Mouse (Mus musculus) lung, postnatal 0 days (tissue): Measurements from ENCODE around the gene Krt78. TPM values are rescaled to one million over a fixed set of nuclear protein-coding genes. Genes with fewer than 3 reads are reported as not detected.

Experiments used
- ATAC-seq: fragments of 200-750 bp; cut with Nextera tagmentation; 2 replicates; pipeline ENCODE4 v1.8.0; 2017; ENCODE audit warnings: moderate library complexity
- DNase-seq: peaks from one replicate; pipeline ENCODE4 v3.0.0-alpha.2; 2016; ENCODE audit warnings: low spot score
- H3K27ac ChIP-seq: fragments of 300-500 bp; sonication (generic); 2 replicates; pipeline ENCODE4 v1.5.1; 2014; ENCODE audit warnings: antibody characterized with exemption, mild to moderate bottlenecking, low read length, mixed read lengths
- H3K27me3 ChIP-seq: fragments of 300-500 bp; sonication (generic); replicated peaks from 2 replicates; pipeline ENCODE4 v1.6.1; 2014; ENCODE audit warnings: low read length, mixed read lengths; ENCODE audit not compliant: insufficient read depth
- H3K36me3 ChIP-seq: fragments of 300-500 bp; sonication (generic); 2 replicates; pipeline ENCODE4 v1.6.1; 2014; ENCODE audit warnings: low read length, mixed read lengths; ENCODE audit not compliant: insufficient read depth
- H3K4me1 ChIP-seq: fragments of 300-500 bp; sonication (generic); 2 replicates; pipeline ENCODE4 v1.6.1; 2014; ENCODE audit warnings: antibody characterized with exemption, low read depth, low read length, mixed read lengths; ENCODE audit not compliant: insufficient read depth
- H3K4me2 ChIP-seq: fragments of 300-500 bp; sonication (generic); replicated peaks from 2 replicates; pipeline ENCODE4 v1.6.1; 2014; ENCODE audit warnings: low read depth, mild to moderate bottlenecking, low read length, moderate library complexity, mixed read lengths
- H3K4me3 ChIP-seq: fragments of 300-500 bp; sonication (generic); 2 replicates; pipeline ENCODE4 v1.5.1; 2014; ENCODE audit warnings: low read depth, low read length
- H3K9ac ChIP-seq: fragments of 300-500 bp; sonication (generic); replicated peaks from 2 replicates; pipeline ENCODE4 v1.6.1; 2014; ENCODE audit warnings: low read depth, mild to moderate bottlenecking
- H3K9me3 ChIP-seq: fragments of 300-500 bp; sonication (generic); 2 replicates; pipeline ENCODE4 v1.6.1; 2016; ENCODE audit warnings: low read length, mixed read lengths
- CTCF ChIP-seq: IDR thresholded peaks from 2 replicates; pipeline ENCODE4 v1.5.1; 2016; ENCODE audit warnings: antibody characterized with exemption, mild to moderate bottlenecking
- EP300 ChIP-seq: IDR thresholded peaks from 2 replicates; pipeline ENCODE4 v1.6.1; 2016; ENCODE audit warnings: antibody characterized with exemption, mild to moderate bottlenecking, control low read depth
- WGBS: fragments of 180-500 bp; shearing (Covaris S2); extraction: QIAGEN DNeasy Blood & Tissue Kit; methylation state at CpG from one replicate; pipeline ENCODE4 v1.1.7; 2014; 5-methylcytosine and 5-hydroxymethylcytosine counted together
- polyA plus RNA-seq: library from polyadenylated mRNA; unstranded; fragments of >200 nt; fragmentation: Nextera tagmentation; extraction: Ambion mirVana; gene quantifications from 2 replicates; pipeline ENCODE4 v1.2.1, GENCODE M21; 2015

Gene Krt78
- polyA plus RNA-seq, 1 experiment from 2014 or later = 0.08 TPM

DNA sequence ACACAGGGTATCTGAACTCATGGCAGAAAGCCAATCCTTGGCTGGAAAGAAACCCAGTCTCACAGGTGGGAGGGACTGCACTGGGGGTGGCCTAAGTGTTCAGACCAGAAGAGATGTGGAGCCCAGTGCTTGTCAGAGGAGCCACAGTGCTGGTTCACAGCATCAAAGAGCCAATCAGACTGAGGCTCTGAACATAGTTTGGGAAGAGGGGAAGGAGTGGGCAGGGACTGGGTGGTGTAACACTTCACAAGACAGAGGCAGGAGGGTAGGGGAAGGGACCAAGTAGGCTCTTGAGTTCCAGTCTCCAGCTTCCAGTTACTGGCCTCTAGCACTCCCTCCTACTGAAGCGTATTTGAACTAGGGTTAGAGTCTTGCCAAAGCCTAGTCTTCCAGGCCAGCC, 8.7 kb downstream of the Krt78 start:
- no peaks in the 10 kb centered on the region for H3K9me3 ChIP-seq
- no peak overlapping the region for H3K27ac ChIP-seq
- DNase-seq = no peak
- H3K36me3 ChIP-seq = no peaks in the 10 kb centered on the region
- ATAC-seq = 0 out of 2 replicates have a peak, but pooled peaks have one; percentile 33
- no peak overlapping the region for H3K9ac ChIP-seq
- no peak overlapping the region for H3K4me2 ChIP-seq
- no peaks in the 10 kb centered on the region for H3K4me1 ChIP-seq
- no peak overlapping the region for H3K4me3 ChIP-seq
- TF ChIP-seq CTCF (no peak), EP300 (no peak)
- H3K27me3 ChIP-seq = no peaks in the 10 kb centered on the region
- WGBS = 88% methylated on average over 1 of the region's 1 CpGs

- H3K36me3 ChIP-seq = no peaks in the 10 kb centered on the region
- H3K4me3 ChIP-seq = no peak overlapping the region
- TF ChIP-seq EP300 (0 out of 2 replicates have a peak, but pooled peaks have one; percentile 18), CTCF (no peak)
- no peak overlapping the region for H3K4me2 ChIP-seq
- H3K4me1 ChIP-seq = no peaks in the 10 kb centered on the region
- H3K9me3 ChIP-seq = no peaks in the 10 kb centered on the region
- peak; percentile 57 for DNase-seq
- no peaks in the 10 kb centered on the region for H3K27me3 ChIP-seq
- no peak overlapping the region for H3K27ac ChIP-seq
- 40% methylated on average over 8 of the region's 8 CpGs for whole genome bisulfite sequencing
- H3K9ac ChIP-seq = no peak overlapping the region
- peak; percentile 74 for ATAC-seq
Observed at GRCm38 (mm10) chr15:101941948-101942347, 12.1 kb downstream of the Krt78 start.

- Histone ChIP-seq H3K9ac (no peak within 1 kb of the TSS), H3K4me3 (no peak within 1 kb of the TSS), H3K36me3 (no peaks in the 10 kb centered on the region), H3K27me3 (no peaks in the 10 kb centered on the region), H3K9me3 (no peaks in the 10 kb centered on the region), H3K4me1 (no peaks in the 10 kb centered on the region), H3K4me2 (no peak within 1 kb of the TSS), H3K27ac (no peak within 1 kb of the TSS)
- ATAC-seq = no peak
- 52% methylated on average over 3 of the region's 6 CpGs for WGBS
- no peak for TF ChIP-seq EP300
- no peak for TF ChIP-seq CTCF
- DNase-seq = no peak
Observed at GRCm38 (mm10) chr15:101940274-101940829, 13.7 kb downstream of the Krt78 start, which contains the start of gene Krt79. Krt79 (minus strand) TSS chr15:101940324.

DNA sequence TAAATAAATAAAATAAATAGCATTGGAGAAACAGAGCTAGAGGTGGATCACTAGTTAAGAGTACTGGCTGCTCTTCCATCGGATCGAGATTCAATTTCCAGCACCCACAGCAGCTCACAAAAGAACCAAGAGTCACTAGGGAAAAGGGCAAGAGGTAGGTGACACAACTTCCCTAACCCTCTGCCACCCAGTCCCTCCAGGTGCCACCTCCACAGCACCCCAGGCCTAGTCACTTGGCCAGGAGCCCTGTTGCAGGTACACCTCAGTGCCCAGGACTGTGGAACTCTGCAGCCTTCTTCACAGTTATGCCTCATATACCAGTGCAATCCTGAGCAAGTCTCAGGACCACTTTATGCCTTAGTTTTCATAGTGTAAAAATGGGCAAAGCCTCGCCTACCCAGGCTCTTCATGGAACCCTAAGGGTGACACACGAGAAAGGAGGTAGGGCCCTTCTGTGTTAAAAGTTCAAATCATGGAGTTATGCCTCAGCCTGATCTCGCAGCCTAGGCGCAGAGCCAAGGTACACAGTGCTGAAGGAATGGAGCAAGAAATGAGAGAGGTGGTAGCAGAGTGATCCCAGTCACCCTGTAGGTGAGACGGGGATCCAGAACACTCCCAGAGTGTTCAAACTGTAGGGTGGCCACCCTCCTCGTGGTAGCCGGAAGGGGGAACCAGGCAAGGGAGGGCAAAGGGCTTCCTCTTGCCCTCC, 15.3 kb downstream of the Krt78 start:
- WGBS = 64% methylated on average over 9 of the region's 9 CpGs
- Histone ChIP-seq H3K4me3 (no peak overlapping the region), H3K27me3 (no peaks in the 10 kb centered on the region), H3K9ac (no peak overlapping the region), H3K4me1 (no peaks in the 10 kb centered on the region), H3K27ac (no peak overlapping the region), H3K36me3 (no peaks in the 10 kb centered on the region), H3K9me3 (no peaks in the 10 kb centered on the region), H3K4me2 (no peak overlapping the region)
- ATAC-seq (peak; percentile 42; the same call in 1 of the 2 replicates), DNase-seq (peak; percentile 42)
- TF ChIP-seq CTCF (no peak), EP300 (no peak)

GRCm38 (mm10) chr15:101933024-101933423, 21.1 kb downstream of the Krt78 start:
- no peaks in the 10 kb centered on the region for H3K27me3 ChIP-seq
- H3K4me3 ChIP-seq = no peak overlapping the region
- 49% methylated on average over 6 of the region's 6 CpGs for WGBS
- no peak overlapping the region for H3K9ac ChIP-seq
- ATAC-seq (no peak), DNase-seq (no peak)
- H3K9me3 ChIP-seq = no peaks in the 10 kb centered on the region
- no peak overlapping the region for H3K4me2 ChIP-seq
- no peak for TF ChIP-seq EP300
- no peak for TF ChIP-seq CTCF
- 0 out of 2 replicates have a peak, but pooled peaks cover 6% of the 10 kb centered on the region for H3K4me1 ChIP-seq
- no peak overlapping the region for H3K27ac ChIP-seq
- no peaks in the 10 kb centered on the region for H3K36me3 ChIP-seq

- Histone ChIP-seq H3K4me2 (peak overlapping the region; percentile 50), H3K27me3 (no peaks in the 10 kb centered on the region), H3K36me3 (no peaks in the 10 kb centered on the region), H3K4me1 (0 out of 2 replicates have a peak, but pooled peaks cover 6% of the 10 kb centered on the region), H3K27ac (no peak overlapping the region), H3K9ac (no peak overlapping the region; the same call in 1 of the 2 replicates), H3K4me3 (peak overlapping the region; percentile 12; the same call in 1 of the 2 replicates), H3K9me3 (no peaks in the 10 kb centered on the region)
- 4% methylated on average over 17 of the region's 17 CpGs for WGBS
- DNase-seq (peak; percentile 46), ATAC-seq (peak; percentile 57; the same call in 1 of the 2 replicates)
- TF ChIP-seq CTCF = no peak
- TF ChIP-seq EP300 = no peak
Observed at GRCm38 (mm10) chr15:101929666-101930065, 24.4 kb downstream of the Krt78 start.
